Mouse (Mus musculus): Measurements from ENCODE around the gene Map3k5. TPM values are rescaled to one million over a fixed set of nuclear protein-coding genes. Genes with fewer than 3 reads are reported as not detected.

The Map3k5 gene
- total and polyA plus RNA-seq, 3 experiments: 15.8 to 31.0 (median 27.6) TPM

GRCm38 (mm10) chr10:20045733-20046495, 111.6 kb downstream of the Map3k5 start:
- no peak for DNase-seq (ENCODE audit: extremely low read depth)
- H3K4me2 ChIP-seq (ENCODE audit: insufficient read depth, low read depth, poor library complexity, severe bottlenecking): no peak overlapping the region
- no peaks in the 10 kb centered on the region for H3K9me3 ChIP-seq (replicated peaks; ENCODE audit: low read length)
- H3K79me2 ChIP-seq (replicated peaks; ENCODE audit: control insufficient read depth, extremely low read depth, insufficient read depth, poor library complexity, severe bottlenecking): 0 out of 2 replicates have a peak, but pooled peaks cover 6% of the 10 kb centered on the region
- H3K4me1 ChIP-seq (ENCODE audit: control insufficient read depth in 1 of 2, insufficient read depth in 2 of 2): peaks cover 6 to 26% of the 10 kb centered on the region in 2 experiments; a peak in 3 of 4 replicates
- H3K27me3 ChIP-seq (replicated peaks): no peaks in the 10 kb centered on the region
- no peak overlapping the region for H3K27ac ChIP-seq (ENCODE audit: insufficient read depth, low read depth)
- H3K4me3 ChIP-seq (replicated peaks in 1 of 3; ENCODE audit: low read depth in 2 of 3, low read length in 2 of 3, poor library complexity in 1 of 3): no peak overlapping the region
- TF ChIP-seq NELFE (IDR thresholded peaks at IDR 0.05; ENCODE audit: low read depth, low read length) (no peak), CHD1 (IDR thresholded peaks at IDR 0.05; ENCODE audit: low read depth, low read length) (no peak), MAX (IDR thresholded peaks at IDR 0.05; ENCODE audit: low read length) (no peak), POLR2AphosphoS2 (IDR thresholded peaks at IDR 0.05; ENCODE audit: low read depth, low read length) (no peak), POLR2A (IDR thresholded peaks at IDR 0.05; ENCODE audit: low read depth, low read length) (no peak), ZMIZ1 (IDR thresholded peaks at IDR 0.05; ENCODE audit: low read depth, low read length) (no peak), TCF12 (IDR thresholded peaks at IDR 0.05; ENCODE audit: low read depth, low read length) (no peak), NRF1 (IDR thresholded peaks at IDR 0.05; ENCODE audit: low read depth, low read length) (no peak), MXI1 (IDR thresholded peaks at IDR 0.05; ENCODE audit: low read depth, low read length) (no peak), ETS1 (conservative IDR thresholded peaks at IDR 0.05; ENCODE audit: low read depth, low read length) (no peak)
- in situ Hi-C loops (cut with MboI; ENCODE audit: low pct_ligation_motif_present, low pct_unique_long_range_greater_than_20kb, low sequenced_read_pairs) (no loop called here), dilution Hi-C loops (cut with MboI; ENCODE audit: extremely low pct_ligation_motif_present, extremely low pct_unique_long_range_greater_than_20kb, low sequenced_read_pairs) (no loop called here)
- H3K36me3 ChIP-seq (replicated peaks in 1 of 2; ENCODE audit: control insufficient read depth in 1 of 2, insufficient read depth in 1 of 2, low read length in 1 of 2): peaks cover 36 to 71% of the 10 kb centered on the region in 2 experiments
- H3K9ac ChIP-seq (ENCODE audit: insufficient read depth, low read depth): no peak overlapping the region

GRCm38 (mm10) chr10:20056859-20057644, 122.8 kb downstream of the Map3k5 start:
- dilution Hi-C loops (cut with MboI; ENCODE audit: extremely low pct_ligation_motif_present, extremely low pct_unique_long_range_greater_than_20kb, low sequenced_read_pairs): no loop called here

More at GRCm38 (mm10) chr10:20056859-20057644, 122.8 kb downstream of the Map3k5 start:
- no peak for DNase-seq (ENCODE audit: extremely low read depth)
- Histone ChIP-seq H3K4me1 (ENCODE audit: control insufficient read depth in 1 of 2, insufficient read depth in 2 of 2) (peaks cover 21 to 36% of the 10 kb centered on the region in 2 experiments), H3K9me3 (replicated peaks; ENCODE audit: low read length) (peaks cover 10% of the 10 kb centered on the region), H3K79me2 (replicated peaks; ENCODE audit: control insufficient read depth, extremely low read depth, insufficient read depth, poor library complexity, severe bottlenecking) (no peaks in the 10 kb centered on the region; the same call in 1 of the 2 replicates), H3K9ac (ENCODE audit: insufficient read depth, low read depth) (no peak overlapping the region), H3K27ac (ENCODE audit: insufficient read depth, low read depth) (no peak overlapping the region), H3K4me2 (ENCODE audit: insufficient read depth, low read depth, poor library complexity, severe bottlenecking) (no peak overlapping the region), H3K36me3 (replicated peaks in 1 of 2; ENCODE audit: control insufficient read depth in 1 of 2, insufficient read depth in 1 of 2, low read length in 1 of 2) (peaks cover 57 to 85% of the 10 kb centered on the region in 2 experiments), H3K4me3 (replicated peaks in 1 of 3; ENCODE audit: low read depth in 2 of 3, low read length in 2 of 3, poor library complexity in 1 of 3) (no peak overlapping the region), H3K27me3 (replicated peaks) (no peaks in the 10 kb centered on the region)
- in situ Hi-C loops (cut with MboI; ENCODE audit: low pct_ligation_motif_present, low pct_unique_long_range_greater_than_20kb, low sequenced_read_pairs): no loop called here
- TF ChIP-seq JUND (conservative IDR thresholded peaks at IDR 0.05; ENCODE audit: low read depth, low read length): no peak
- TF ChIP-seq CHD2 (IDR thresholded peaks at IDR 0.05; ENCODE audit: low read length): no peak
- TF ChIP-seq PAX5 (IDR thresholded peaks at IDR 0.05; ENCODE audit: low read length): no peak
- no peak for TF ChIP-seq SMC3 (IDR thresholded peaks at IDR 0.05; ENCODE audit: low read depth, low read length)
- no peak for TF ChIP-seq MAX (IDR thresholded peaks at IDR 0.05; ENCODE audit: low read length)
- no peak for TF ChIP-seq POLR2AphosphoS2 (IDR thresholded peaks at IDR 0.05; ENCODE audit: low read depth, low read length)
- no peak for TF ChIP-seq RAD21 (IDR thresholded peaks at IDR 0.05; ENCODE audit: low read depth, low read length)
- TF ChIP-seq POLR2A (IDR thresholded peaks at IDR 0.05; ENCODE audit: low read depth, low read length): no peak
- TF ChIP-seq EP300 (IDR thresholded peaks at IDR 0.05; ENCODE audit: low read length): no peak

All from CH12.LX (cell line).